Mouse (Mus musculus): ENCODE results near the gene Bdp1. TPM values are rescaled to one million over a fixed set of nuclear protein-coding genes. Genes with fewer than 3 reads are reported as not detected.
"Not testable (repeated sequence)": the region's sequence is repeated elsewhere in the genome, so short reads cannot be mapped to it uniquely, and the experiment has no call there.

Gene Bdp1
- polyA plus RNA-seq, 1 experiment from 2014 or later = 32.6 TPM

- no peak overlapping the region for H3K27ac ChIP-seq (replicated peaks)
- H3K9me3 ChIP-seq = no peaks in the 10 kb centered on the region
- H3K36me3 ChIP-seq = peaks cover 67% of the 10 kb centered on the region
- no peaks in the 10 kb centered on the region for H3K27me3 ChIP-seq
- H3K4me3 ChIP-seq = no peak overlapping the region
- no peak for ATAC-seq (ENCODE audit: low FRiP score, low read depth)
- H3K4me2 ChIP-seq (replicated peaks) = no peak overlapping the region
- 93% methylated on average over 8 of the region's 8 CpGs for WGBS
- H3K9ac ChIP-seq (replicated peaks) = no peak overlapping the region
- H3K4me1 ChIP-seq = no peaks in the 10 kb centered on the region
Measured at GRCm38 (mm10) chr13:100071473-100071872, 32.4 kb downstream of the Bdp1 start.

- Histone ChIP-seq H3K4me2 (replicated peaks) (no peak overlapping the region), H3K4me1 (no peaks in the 10 kb centered on the region), H3K9me3 (no peaks in the 10 kb centered on the region), H3K27me3 (no peaks in the 10 kb centered on the region), H3K27ac (replicated peaks) (no peak overlapping the region), H3K36me3 (peaks cover 55% of the 10 kb centered on the region), H3K4me3 (no peak overlapping the region), H3K9ac (replicated peaks) (no peak overlapping the region)
- no peak for ATAC-seq (ENCODE audit: low FRiP score, low read depth)
- WGBS = 87% methylated on average over 6 of the region's 6 CpGs
Measured at GRCm38 (mm10) chr13:100067821-100068220, 36.0 kb downstream of the Bdp1 start.

GRCm38 (mm10) chr13:100063936-100064335, 39.9 kb downstream of the Bdp1 start:
- no peak overlapping the region for H3K4me3 ChIP-seq
- H3K9ac ChIP-seq (replicated peaks) = no peak overlapping the region
- peaks cover 61% of the 10 kb centered on the region for H3K36me3 ChIP-seq
- no peak overlapping the region for H3K27ac ChIP-seq (replicated peaks)
- H3K9me3 ChIP-seq = no peaks in the 10 kb centered on the region
- no peak overlapping the region for H3K4me2 ChIP-seq (replicated peaks)
- H3K4me1 ChIP-seq = no peaks in the 10 kb centered on the region
- WGBS = 94% methylated on average over 3 of the region's 3 CpGs
- H3K27me3 ChIP-seq = no peaks in the 10 kb centered on the region
- no peak for ATAC-seq (ENCODE audit: low FRiP score, low read depth)

GRCm38 (mm10) chr13:100057738-100058137, 46.1 kb downstream of the Bdp1 start:
- not testable (repeated sequence) for H3K4me1 ChIP-seq

GRCm38 (mm10) chr13:100026013-100026412, 77.9 kb downstream of the Bdp1 start:
- H3K9ac ChIP-seq (replicated peaks) = no peak overlapping the region
- H3K27me3 ChIP-seq = no peaks in the 10 kb centered on the region
- H3K9me3 ChIP-seq = no peaks in the 10 kb centered on the region
- peaks cover 70% of the 10 kb centered on the region for H3K36me3 ChIP-seq
- no peak overlapping the region for H3K4me3 ChIP-seq
- H3K27ac ChIP-seq (replicated peaks) = no peak overlapping the region
- no peak overlapping the region for H3K4me2 ChIP-seq (replicated peaks)
- H3K4me1 ChIP-seq = no peaks in the 10 kb centered on the region
- 92% methylated on average over 6 of the region's 6 CpGs for WGBS
- no peak for ATAC-seq (ENCODE audit: low FRiP score, low read depth)

More at GRCm38 (mm10) chr13:100057738-100058137, 46.1 kb downstream of the Bdp1 start:
- WGBS = 97% methylated on average over 8 of the region's 8 CpGs
- not testable (repeated sequence) for H3K4me2 ChIP-seq (replicated peaks); ATAC-seq (ENCODE audit: low FRiP score, low read depth); H3K27me3 ChIP-seq; H3K9me3 ChIP-seq; H3K9ac ChIP-seq (replicated peaks); H3K27ac ChIP-seq (replicated peaks); H3K4me3 ChIP-seq
- H3K36me3 ChIP-seq = peaks cover 81% of the 10 kb centered on the region

GRCm38 (mm10) chr13:100016891-100017290, 87.0 kb downstream of the Bdp1 start:
- H3K36me3 ChIP-seq = peaks cover 12% of the 10 kb centered on the region; the same call in 1 of the 2 replicates
- H3K9me3 ChIP-seq = no peaks in the 10 kb centered on the region
- no peak overlapping the region for H3K4me3 ChIP-seq
- H3K27me3 ChIP-seq = no peaks in the 10 kb centered on the region
- no peak overlapping the region for H3K4me2 ChIP-seq (replicated peaks)
- WGBS = 91% methylated on average over 9 of the region's 9 CpGs
- H3K9ac ChIP-seq (replicated peaks) = no peak overlapping the region
- no peak overlapping the region for H3K27ac ChIP-seq (replicated peaks)
- peaks cover 14% of the 10 kb centered on the region for H3K4me1 ChIP-seq
- ATAC-seq (ENCODE audit: low FRiP score, low read depth) = no peak

GRCm38 (mm10) chr13:100015937-100016336, 87.9 kb downstream of the Bdp1 start:
- Histone ChIP-seq H3K9me3 (no peaks in the 10 kb centered on the region), H3K27ac (replicated peaks) (peak overlapping the region; percentile 4; the same call in 1 of the 2 replicates), H3K27me3 (no peaks in the 10 kb centered on the region), H3K4me3 (peak overlapping the region; percentile 68), H3K4me1 (peaks cover 14% of the 10 kb centered on the region), H3K36me3 (peaks cover 9% of the 10 kb centered on the region; the same call in 1 of the 2 replicates), H3K9ac (replicated peaks) (peak overlapping the region; percentile 81), H3K4me2 (replicated peaks) (peak overlapping the region; percentile 88)
- WGBS = 16% methylated on average over 8 of the region's 8 CpGs
- ATAC-seq (ENCODE audit: low FRiP score, low read depth) = peak; percentile 50

- no peaks in the 10 kb centered on the region for H3K9me3 ChIP-seq
- no peaks in the 10 kb centered on the region for H3K27me3 ChIP-seq
- peaks cover 14% of the 10 kb centered on the region for H3K4me1 ChIP-seq
- 5% methylated on average over 47 of the region's 47 CpGs for WGBS
- peaks cover 5% of the 10 kb centered on the region; the same call in 1 of the 2 replicates for H3K36me3 ChIP-seq
- H3K9ac ChIP-seq (replicated peaks) = peak within 1 kb of the TSS; percentile 81
- H3K4me2 ChIP-seq (replicated peaks) = peak within 1 kb of the TSS; percentile 88
- H3K4me3 ChIP-seq = peak within 1 kb of the TSS; percentile 68
- peak within 1 kb of the TSS; percentile 4; the same call in 1 of the 2 replicates for H3K27ac ChIP-seq (replicated peaks)
- ATAC-seq (ENCODE audit: low FRiP score, low read depth) = peak; percentile 100
Measured at GRCm38 (mm10) chr13:100014906-100015895, 88.7 kb downstream of the Bdp1 start, which contains the start of gene Mccc2. Gene Mccc2, minus strand, starts transcription at chr13:100015639.

GRCm38 (mm10) chr13:100005911-100006496, 97.9 kb downstream of the Bdp1 start:
- WGBS = 93% methylated on average over 12 of the region's 12 CpGs
- H3K4me1 ChIP-seq = no peaks in the 10 kb centered on the region

GRCm38 (mm10) chr13:100001790-100002196, 102.1 kb downstream of the Bdp1 start:
- Histone ChIP-seq H3K4me1 (no peaks in the 10 kb centered on the region), H3K4me2 (replicated peaks) (no peak overlapping the region), H3K27me3 (no peaks in the 10 kb centered on the region), H3K27ac (replicated peaks) (no peak overlapping the region), H3K9me3 (no peaks in the 10 kb centered on the region), H3K9ac (replicated peaks) (no peak overlapping the region), H3K36me3 (no peaks in the 10 kb centered on the region), H3K4me3 (no peak overlapping the region)
- ATAC-seq (ENCODE audit: low FRiP score, low read depth) = no peak
- WGBS = 42% methylated on average over 5 of the region's 5 CpGs

More at GRCm38 (mm10) chr13:100005911-100006496, 97.9 kb downstream of the Bdp1 start:
- Histone ChIP-seq H3K36me3 (no peaks in the 10 kb centered on the region), H3K9ac (replicated peaks) (no peak overlapping the region), H3K27me3 (no peaks in the 10 kb centered on the region), H3K9me3 (no peaks in the 10 kb centered on the region), H3K27ac (replicated peaks) (no peak overlapping the region), H3K4me2 (replicated peaks) (no peak overlapping the region), H3K4me3 (no peak overlapping the region)
- no peak for ATAC-seq (ENCODE audit: low FRiP score, low read depth)

GRCm38 (mm10) chr13:99999078-99999477, 104.8 kb downstream of the Bdp1 start:
- H3K4me2 ChIP-seq (replicated peaks) = no peak overlapping the region
- 93% methylated on average over 3 of the region's 3 CpGs for WGBS
- no peak overlapping the region for H3K4me3 ChIP-seq
- H3K27ac ChIP-seq (replicated peaks) = no peak overlapping the region
- no peaks in the 10 kb centered on the region for H3K4me1 ChIP-seq
- H3K9me3 ChIP-seq = no peaks in the 10 kb centered on the region
- no peaks in the 10 kb centered on the region for H3K27me3 ChIP-seq
- H3K36me3 ChIP-seq = no peaks in the 10 kb centered on the region
- H3K9ac ChIP-seq (replicated peaks) = no peak overlapping the region
- ATAC-seq (ENCODE audit: low FRiP score, low read depth) = no peak

GRCm38 (mm10) chr13:99998099-99998498, 105.8 kb downstream of the Bdp1 start:
- WGBS = 76% methylated on average over 3 of the region's 3 CpGs
- Histone ChIP-seq H3K27me3 (no peaks in the 10 kb centered on the region), H3K9ac (replicated peaks) (no peak overlapping the region), H3K4me1 (no peaks in the 10 kb centered on the region), H3K4me2 (replicated peaks) (no peak overlapping the region), H3K9me3 (no peaks in the 10 kb centered on the region), H3K4me3 (no peak overlapping the region), H3K27ac (replicated peaks) (no peak overlapping the region), H3K36me3 (no peaks in the 10 kb centered on the region)
- ATAC-seq (ENCODE audit: low FRiP score, low read depth) = no peak
